Mouse (Mus musculus) heart, adult 2 months (tissue): ENCODE results near the gene Usp40. TPM values are rescaled to one million over a fixed set of nuclear protein-coding genes. Genes with fewer than 3 reads are reported as not detected.
A peak's percentile ranks its signal among the peaks of the same experiment; 100 is the strongest.

Experiments used
- DNase-seq, 2 experiments: peaks; one replicate each; pipeline ENCODE4 v3.0.0; 2021
- H3K27ac ChIP-seq: fragments of 200-600 bp; 2 replicates; pipeline ENCODE4 v1.8.1; 2022
- H3K27me3 ChIP-seq: fragments of 200-500 bp; 2 replicates; pipeline ENCODE4 v1.6.1; 2012; ENCODE audit warnings: mild to moderate bottlenecking, low read length, inconsistent platforms, mixed read lengths; ENCODE audit not compliant: control insufficient read depth, insufficient read depth
- H3K36me3 ChIP-seq: fragments of 200-500 bp; 2 replicates; pipeline ENCODE4 v1.6.1; 2012; ENCODE audit warnings: low read length, inconsistent platforms; ENCODE audit not compliant: control insufficient read depth, insufficient read depth
- H3K4me1 ChIP-seq: fragments of 200-500 bp; 2 replicates; pipeline ENCODE4 v1.6.1; 2011; ENCODE audit warnings: low read length; ENCODE audit not compliant: control insufficient read depth, insufficient read depth
- H3K4me3 ChIP-seq: fragments of 200-600 bp; 2 replicates; pipeline ENCODE4 v1.8.1; 2022
- H3K79me2 ChIP-seq: fragments of 200-500 bp; replicated peaks from 2 replicates; pipeline ENCODE4 v1.6.1; 2012; ENCODE audit warnings: mild to moderate bottlenecking, inconsistent platforms, low read length, moderate library complexity, mixed read lengths; ENCODE audit not compliant: control insufficient read depth, insufficient read depth
- H3K9ac ChIP-seq: fragments of 200-500 bp; 2 replicates; pipeline ENCODE4 v1.6.1; 2012; ENCODE audit warnings: low read depth, mild to moderate bottlenecking, control low read depth, inconsistent platforms, low read length, mixed read lengths
- CTCF ChIP-seq: fragments of 200-600 bp; IDR thresholded peaks from 2 replicates; pipeline ENCODE4 v1.8.1; 2022; ENCODE audit warnings: antibody characterized with exemption, mild to moderate bottlenecking, moderate library complexity
- EP300 ChIP-seq: fragments of 200-500 bp; IDR thresholded peaks from 2 replicates; pipeline ENCODE4 v1.6.1; 2011; ENCODE audit warnings: low read depth, low read length, control low read depth; ENCODE audit not compliant: insufficient read depth
- POLR2A ChIP-seq: fragments of 200-500 bp; IDR thresholded peaks from 2 replicates; pipeline ENCODE4 v1.6.1; 2011; ENCODE audit warnings: mild to moderate bottlenecking, low read depth, low read length, control low read depth; ENCODE audit not compliant: insufficient read depth
- WGBS: fragments of 180-500 bp; shearing (Covaris S2); methylation state at CpG from one replicate; pipeline ENCODE4 v1.1.7; 2018; 5-methylcytosine and 5-hydroxymethylcytosine counted together
- intact Hi-C: fragments of 180-260 bp; cut with DNase I; formaldehyde crosslinking; loops from one replicate; pipeline ENCODE4 v1.15.1; 2025
- microRNA-seq, 2 experiments: library from miRNA; unstranded; fragments of <30 nt; microRNA quantifications; one replicate each; pipeline ENCODE4 v1.2.0; 2021
- polyA plus RNA-seq: library from polyadenylated mRNA; depleted of rRNA; stranded (reverse); fragments of >200 nt; gene quantifications from 2 replicates; pipeline ENCODE4 v1.2.3, GENCODE M21; 2012; rRNA removed
- total RNA-seq, 2 experiments: library from RNA; stranded (reverse); gene quantifications; 2 replicates each; pipeline ENCODE4 v1.2.3; 2021

Gene Usp40
- total and polyA plus RNA-seq, 3 experiments: 9.3 to 15.6 (median 15.2) TPM

GRCm38 (mm10) chr1:87900979-87901378, 107.4 kb downstream of the Usp40 start:
- Histone ChIP-seq H3K36me3 (peaks cover 7% of the 10 kb centered on the region), H3K27ac (peak overlapping the region; percentile 85), H3K9ac (peak overlapping the region; percentile 1; the same call in 1 of the 2 replicates), H3K4me3 (peak overlapping the region; percentile 19; the same call in 1 of the 2 replicates), H3K27me3 (no peaks in the 10 kb centered on the region), H3K79me2 (peaks cover 1% of the 10 kb centered on the region; the same call in 1 of the 2 replicates), H3K4me1 (peaks cover 11% of the 10 kb centered on the region)
- peak; percentile 66 to 79 for DNase-seq
- WGBS: 19% methylated on average over 6 of the region's 6 CpGs
- intact Hi-C loops: loop anchor here (5.0 kb wide), 1 partner anchor 49 kb away; the partner anchor contains the start of gene Dgkd
- TF ChIP-seq EP300 (0 out of 2 replicates have a peak, but pooled peaks have one; percentile 58), CTCF (peak; percentile 20; the same call in 1 of the 2 replicates), POLR2A (peak; percentile 65; the same call in 1 of the 2 replicates)

DNA sequence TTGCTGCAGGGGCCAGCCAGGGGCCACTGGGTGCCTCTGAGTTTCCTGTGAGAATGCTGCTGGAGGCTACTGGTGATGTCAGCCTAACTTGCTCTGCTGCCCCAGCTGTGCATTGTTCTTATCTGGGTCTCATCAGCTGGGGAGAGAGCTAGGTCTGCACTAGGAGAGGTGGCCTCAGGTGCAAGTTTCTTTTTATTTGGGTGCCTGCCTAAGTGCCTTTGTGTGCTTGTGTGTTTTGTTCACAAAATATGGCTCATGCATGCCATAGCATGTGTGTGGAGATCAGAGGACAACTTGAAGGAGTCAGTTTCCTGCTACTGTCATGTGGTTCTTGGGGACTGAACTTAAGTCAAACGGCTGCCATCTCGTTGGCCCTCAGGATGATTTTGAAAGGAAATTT, 108.7 kb downstream of the Usp40 start:
- Histone ChIP-seq H3K27me3 (no peaks in the 10 kb centered on the region), H3K4me1 (peaks cover 11% of the 10 kb centered on the region), H3K9ac (no peak overlapping the region), H3K4me3 (no peak overlapping the region), H3K79me2 (peaks cover 1% of the 10 kb centered on the region; the same call in 1 of the 2 replicates), H3K36me3 (peaks cover 7% of the 10 kb centered on the region), H3K27ac (peak overlapping the region; percentile 17)
- intact Hi-C loops: loop anchor here (5.0 kb wide), 1 partner anchor 47 kb away; the partner anchor contains the start of gene Dgkd
- no peak for DNase-seq
- TF ChIP-seq POLR2A: no peak
- no peak for TF ChIP-seq CTCF
- no peak for TF ChIP-seq EP300
- 41% methylated on average over 2 of the region's 2 CpGs for WGBS

- WGBS: 88% methylated on average over 2 of the region's 2 CpGs
- H3K27me3 ChIP-seq: no peaks in the 10 kb centered on the region
- H3K4me3 ChIP-seq: no peak overlapping the region
- no peak for DNase-seq
- peaks cover 5% of the 10 kb centered on the region for H3K36me3 ChIP-seq
- H3K9ac ChIP-seq: no peak overlapping the region
- TF ChIP-seq EP300 (no peak), CTCF (no peak), POLR2A (no peak)
- peaks cover 1% of the 10 kb centered on the region; the same call in 1 of the 2 replicates for H3K79me2 ChIP-seq
- intact Hi-C loops: no loop called here
- no peak overlapping the region for H3K27ac ChIP-seq
- H3K4me1 ChIP-seq: peaks cover 18% of the 10 kb centered on the region
These were observed 111.4 kb downstream of the Usp40 start for GRCm38 (mm10) chr1:87896921-87897320.

Small RNA genes within 50 kb of the gene (microRNA-seq; reads per million reads assigned to microRNA genes)
- gene Gm25198: 0 reads per million in 2 experiments

Other genes starting within 250 kb of the Usp40 start
- gene Sag, start 204.9 kb downstream of the Usp40 start, total RNA-seq: under 1 TPM; 0.16 to 0.43 TPM
- gene Sag, start 204.9 kb downstream of the Usp40 start, polyA plus RNA-seq: 0.47 and 0.57 TPM in 2 replicates
- 10 to 100 TPM; 40.8 to 47.3 TPM for gene Dgkd, start 155.3 kb downstream of the Usp40 start, total RNA-seq
- 23.5 and 34.7 TPM in 2 replicates for gene Dgkd, start 155.3 kb downstream of the Usp40 start, polyA plus RNA-seq
- gene Ugt1a10, start 46.8 kb upstream of the Usp40 start, total RNA-seq: not detected
- gene Ugt1a10, start 46.8 kb upstream of the Usp40 start, polyA plus RNA-seq: not detected in 2 replicates
- gene Ugt1a9, start 62.2 kb upstream of the Usp40 start, total RNA-seq: not detected
- not detected in 2 replicates for gene Ugt1a9, start 62.2 kb upstream of the Usp40 start, polyA plus RNA-seq
- gene Ugt1a8, start 79.3 kb upstream of the Usp40 start, total RNA-seq: not detected
- gene Ugt1a8, start 79.3 kb upstream of the Usp40 start, polyA plus RNA-seq: not detected in 2 replicates
- 1 to 10 TPM in 1 of 2 experiments, under 1 TPM in 1; 0.70 to 1.2 TPM for gene Ugt1a7c, start 86.5 kb upstream of the Usp40 start, total RNA-seq
- gene Ugt1a7c, start 86.5 kb upstream of the Usp40 start, polyA plus RNA-seq: 0.26 and 0.90 TPM in 2 replicates
- 1 to 10 TPM; 1.4 to 1.8 TPM for gene Ugt1a6b, start 94.7 kb upstream of the Usp40 start, total RNA-seq
- gene Ugt1a6b, start 94.7 kb upstream of the Usp40 start, polyA plus RNA-seq: 0.64 and 4.2 TPM in 2 replicates
- gene Ugt1a6a, start 126.3 kb upstream of the Usp40 start, total RNA-seq: 1 to 10 TPM; 2.1 to 2.4 TPM
- 2.6 and 3.7 TPM in 2 replicates for gene Ugt1a6a, start 126.3 kb upstream of the Usp40 start, polyA plus RNA-seq
- not detected for gene Ugt1a5, start 157.5 kb upstream of the Usp40 start, total RNA-seq
- not detected in 2 replicates for gene Ugt1a5, start 157.5 kb upstream of the Usp40 start, polyA plus RNA-seq
- gene Ugt1a2, start 192.1 kb upstream of the Usp40 start, total RNA-seq: not detected
- not detected in 2 replicates for gene Ugt1a2, start 192.1 kb upstream of the Usp40 start, polyA plus RNA-seq
- under 1 TPM in 1 of 2 experiments, not detected in 1; 0.23 TPM for gene Dnajb3, start 197.2 kb upstream of the Usp40 start, total RNA-seq
- gene Dnajb3, start 197.2 kb upstream of the Usp40 start, polyA plus RNA-seq: 0.53 and 0.66 TPM in 2 replicates
- not detected for gene Ugt1a1, start 203.4 kb upstream of the Usp40 start, total RNA-seq
- 0.32 TPM in 1 of 2 replicates, not detected in the other for gene Ugt1a1, start 203.4 kb upstream of the Usp40 start, polyA plus RNA-seq
- gene Mroh2a, start 218.4 kb upstream of the Usp40 start, total RNA-seq: under 1 TPM in 1 of 2 experiments, not detected in 1; 0.13 TPM
- gene Mroh2a, start 218.4 kb upstream of the Usp40 start, polyA plus RNA-seq: 0.06 TPM in 2 replicates